In the genomic region with DNA sequence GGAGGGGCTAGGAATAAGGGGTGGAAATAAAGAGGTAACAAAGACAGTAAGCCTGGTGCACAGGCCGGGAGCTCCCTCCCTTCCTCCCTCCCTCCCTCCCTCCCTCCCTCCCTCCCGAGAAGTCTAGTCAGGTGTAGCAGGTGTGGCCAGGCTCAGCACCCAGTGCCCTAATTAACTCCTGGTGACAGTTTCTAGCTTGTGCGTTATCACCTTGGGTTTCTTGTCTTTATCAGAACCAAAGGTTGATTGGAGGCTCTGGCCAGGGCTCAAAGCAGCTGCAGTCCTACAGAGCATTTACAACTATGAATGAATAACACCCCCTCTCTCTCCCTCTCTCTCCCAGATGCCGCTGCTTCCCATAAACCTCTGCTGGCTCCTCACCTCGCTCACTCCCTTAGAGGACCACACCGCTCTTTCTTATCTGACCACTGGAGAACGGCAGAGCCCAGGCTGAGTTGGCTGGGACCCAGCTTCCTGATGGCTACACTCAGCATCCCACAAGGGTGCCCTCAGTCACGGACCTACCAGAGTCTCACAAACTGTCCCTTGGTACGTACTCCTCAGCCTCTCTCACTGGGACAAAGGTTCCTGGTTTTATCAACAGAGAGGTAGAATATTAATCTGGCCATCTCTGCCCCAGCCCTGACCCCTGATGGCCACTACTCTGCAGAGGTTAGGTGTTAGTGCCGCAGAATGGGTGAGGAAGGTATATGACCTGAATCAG, we compare ENCODE assay signal across 9 mouse cellular contexts. TPM values are rescaled to one million over a fixed set of nuclear protein-coding genes. Genes with fewer than 3 reads are reported as not detected.
DNase-seq lines count a peak whose midpoint lies in the region; ATAC-seq and TF ChIP-seq lines count a peak whose summit lies in the region.
"Had no signal": no experiment of that assay in that cellular context is flagged by ENCODE, and none has a peak within 500 bp of the region (broad histone marks: within the 10 kb centered on the region; RNA-seq: fewer than 3 reads in every experiment).

No protein-coding gene starts in this region.

- no peak for TF ChIP-seq CTCF in heart, postnatal 0 days (IDR thresholded peaks at IDR 0.05; ENCODE audit: low read depth)
- no peak for TF ChIP-seq CTCF in small intestine, adult 2 months (IDR thresholded peaks at IDR 0.05; ENCODE audit: extremely low read depth, insufficient read length, insufficient replicate concordance, low read depth, low read length)

- no peak overlapping the region for H3K4me2 ChIP-seq in heart, postnatal 0 days (ENCODE audit: low read depth, low read length)
- H3K4me2 ChIP-seq in intestine, embryonic 15.5 days (replicated peaks) = peak overlapping the region; percentile 52
- H3K4me2 ChIP-seq in hindbrain, embryonic 14.5 days (replicated peaks) = no peak overlapping the region

- no peak; the same call in 1 of the 2 replicates for TF ChIP-seq POLR2A in small intestine, adult 2 months (IDR thresholded peaks at IDR 0.05; ENCODE audit: low read depth, low read length)

- no peak overlapping the region for H3K4me3 ChIP-seq in heart, postnatal 0 days (ENCODE audit: low read depth, low read length)
- H3K4me3 ChIP-seq in intestine, embryonic 15.5 days (replicated peaks) = peak overlapping the region; percentile 23
- H3K4me3 ChIP-seq in small intestine, adult 2 months (ENCODE audit: low read depth, low read length) = peak overlapping the region; percentile 39
- H3K4me3 ChIP-seq in hindbrain, embryonic 14.5 days (replicated peaks; ENCODE audit: low read length) = no peak overlapping the region

- TF ChIP-seq EP300 in heart, postnatal 0 days (IDR thresholded peaks at IDR 0.05; ENCODE audit: low read depth) = no peak

- WGBS in heart, postnatal 0 days = 19% methylated on average over 9 of the region's 10 CpGs
- WGBS in intestine, embryonic 15.5 days = 29% methylated on average over 9 of the region's 10 CpGs
- 25% methylated on average over 10 of the region's 10 CpGs for WGBS in small intestine, adult 2 months
- 57% methylated on average over 9 of the region's 10 CpGs for WGBS in hindbrain, embryonic 14.5 days

- intact Hi-C loops in heart, postnatal 14 days (cut with DNase I) = no loop called here

- H3K9ac ChIP-seq in heart, postnatal 0 days (replicated peaks; ENCODE audit: low read depth, low read length) = no peak overlapping the region
- no peak overlapping the region for H3K9ac ChIP-seq in intestine, embryonic 15.5 days
- no peak overlapping the region for H3K9ac ChIP-seq in hindbrain, embryonic 14.5 days

- no peaks in the 10 kb centered on the region for H3K27me3 ChIP-seq in heart, postnatal 0 days (ENCODE audit: control insufficient read depth, insufficient read depth, low read length)
- H3K27me3 ChIP-seq in intestine, embryonic 15.5 days (replicated peaks) = no peaks in the 10 kb centered on the region
- H3K27me3 ChIP-seq in small intestine, adult 2 months (ENCODE audit: control insufficient read depth, insufficient read depth, low read length) = no peaks in the 10 kb centered on the region
- no peaks in the 10 kb centered on the region for H3K27me3 ChIP-seq in hindbrain, embryonic 14.5 days (ENCODE audit: control insufficient read depth, insufficient read depth, low read length)

- H3K27ac ChIP-seq in heart, postnatal 0 days (ENCODE audit: low read depth) = no peak overlapping the region
- peak overlapping the region; percentile 94 for H3K27ac ChIP-seq in intestine, embryonic 15.5 days
- peak overlapping the region; percentile 99 for H3K27ac ChIP-seq in small intestine, adult 2 months (ENCODE audit: insufficient read depth, low read depth, low read length)
- H3K27ac ChIP-seq in hindbrain, embryonic 14.5 days = no peak overlapping the region

- peaks cover 18% of the 10 kb centered on the region for H3K4me1 ChIP-seq in heart, postnatal 0 days (ENCODE audit: control insufficient read depth, insufficient read depth)
- H3K4me1 ChIP-seq in intestine, embryonic 15.5 days (replicated peaks) = peaks cover 48% of the 10 kb centered on the region
- peaks cover 72% of the 10 kb centered on the region for H3K4me1 ChIP-seq in small intestine, adult 2 months (ENCODE audit: control insufficient read depth, insufficient read depth, insufficient read length, low read length)
- no peaks in the 10 kb centered on the region for H3K4me1 ChIP-seq in hindbrain, embryonic 14.5 days (replicated peaks; ENCODE audit: control insufficient read depth, insufficient read depth, low read length)

- DNase-seq in heart, postnatal 0 days (ENCODE audit: low spot score) = no peak
- no peak for DNase-seq in heart, postnatal 14 days
- peak; percentile 60 for DNase-seq in kidney, postnatal 14 days
- no peak for DNase-seq in frontal cortex, adult 2 months (ENCODE audit: extremely low spot score in 1 of 2, low spot score in 1 of 2)
- DNase-seq in hindbrain, embryonic 14.5 days (ENCODE audit: low spot score) = no peak
- DNase-seq: lung, postnatal 10 days had no signal

- no peaks in the 10 kb centered on the region for H3K36me3 ChIP-seq in heart, postnatal 0 days (replicated peaks; ENCODE audit: control insufficient read depth, insufficient read depth, low read length)
- no peaks in the 10 kb centered on the region for H3K36me3 ChIP-seq in intestine, embryonic 15.5 days
- no peaks in the 10 kb centered on the region for H3K36me3 ChIP-seq in small intestine, adult 2 months (ENCODE audit: control insufficient read depth, insufficient read depth, low read length)
- no peaks in the 10 kb centered on the region for H3K36me3 ChIP-seq in hindbrain, embryonic 14.5 days (replicated peaks; ENCODE audit: control insufficient read depth, insufficient read depth)

- no peaks in the 10 kb centered on the region for H3K9me3 ChIP-seq in heart, postnatal 0 days (replicated peaks; ENCODE audit: control insufficient read depth, low read length)
- H3K9me3 ChIP-seq in intestine, embryonic 15.5 days = no peaks in the 10 kb centered on the region
- no peaks in the 10 kb centered on the region for H3K9me3 ChIP-seq in hindbrain, embryonic 14.5 days (ENCODE audit: control insufficient read depth, low read length)

- peak; percentile 42; the same call in 1 of the 2 replicates for ATAC-seq in heart, postnatal 0 days (ENCODE audit: insufficient read depth, low read depth)
- ATAC-seq in intestine, embryonic 15.5 days = peak; percentile 74
- no peak for ATAC-seq in hindbrain, embryonic 14.5 days (ENCODE audit: low FRiP score)
- ATAC-seq: forebrain, embryonic 14.5 days had no signal

RNA-seq across cellular contexts. Expression of a gene that starts 50.9 kb away (rescaled TPM):
- 14.0 and 15.0 TPM in 2 replicates for total RNA-seq in heart, postnatal 0 days (2014; rRNA removed; ENCODE audit: low replicate concordance)
- polyA plus RNA-seq in heart, postnatal 0 days (2015; fragmentation: Nextera tagmentation; extraction: Ambion mirVana) = 4.5 and 4.7 TPM in 2 replicates
- 10 to 100 TPM; 30.3 to 33.3 TPM for total RNA-seq in heart, postnatal 14 days (2021)
- polyA plus RNA-seq in intestine, embryonic 15.5 days (2015; fragmentation: Nextera tagmentation; extraction: Ambion mirVana) = 23.2 and 29.7 TPM in 2 replicates
- polyA plus RNA-seq in small intestine, adult 2 months (2012; rRNA removed) = 124 and 220 TPM in 2 replicates
- polyA plus RNA-seq in frontal cortex, adult 2 months (2012; rRNA removed) = 21.4 and 24.3 TPM in 2 replicates
- 6.8 and 7.9 TPM in 2 replicates for polyA plus RNA-seq in hindbrain, embryonic 14.5 days (2014; fragmentation: Nextera tagmentation; extraction: Ambion mirVana)

Comparison
In these comparisons a context has a peak if more than half of its experiments do, and no peak if none do; other contexts are left out.
1. H3K27ac ChIP-seq: peak in intestine, embryonic 15.5 days (single experiment) and small intestine, adult 2 months (single experiment); none in heart, postnatal 0 days (single experiment) and hindbrain, embryonic 14.5 days (single experiment).
2. H3K4me3 ChIP-seq: peak in intestine, embryonic 15.5 days (single experiment) and small intestine, adult 2 months (single experiment); none in heart, postnatal 0 days (single experiment) and hindbrain, embryonic 14.5 days (single experiment).